Mouse (Mus musculus) megakaryocyte, embryonic 14.5 days (primary cell): Measurements from ENCODE around the gene Appl2. TPM values are rescaled to one million over a fixed set of nuclear protein-coding genes. Genes with fewer than 3 reads are reported as not detected.
A peak's percentile ranks its signal among the peaks of the same experiment; 100 is the strongest.

ENCODE experiments used
- H3K27me3 ChIP-seq: replicated peaks from 2 replicates; pipeline ENCODE3; 2012; ENCODE audit warnings: inconsistent platforms
- H3K36me3 ChIP-seq: replicated peaks from 2 replicates; pipeline ENCODE3; 2012; ENCODE audit warnings: low read length, inconsistent platforms, mixed read lengths
- H3K4me1 ChIP-seq: 2 replicates; pipeline ENCODE4 v1.6.1; 2012; ENCODE audit warnings: inconsistent platforms
- H3K4me3 ChIP-seq: replicated peaks from 2 replicates; pipeline ENCODE3; 2012; ENCODE audit warnings: moderate library complexity, mild to moderate bottlenecking, inconsistent platforms
- H3K9me3 ChIP-seq: 2 replicates; pipeline ENCODE4 v1.6.1; 2012; ENCODE audit warnings: inconsistent platforms
- FLI1 ChIP-seq: IDR thresholded peaks from 2 replicates; pipeline ENCODE4 v1.6.1; 2012; ENCODE audit warnings: low read length, inconsistent platforms, mixed read lengths
- GATA1 ChIP-seq: IDR thresholded peaks from 3 replicates; pipeline ENCODE4 v1.6.1; 2012; ENCODE audit warnings: mixed read lengths, low read length, inconsistent platforms, borderline replicate concordance
- polyA plus RNA-seq: library from polyadenylated mRNA; stranded (reverse); fragments of >175 nt; gene quantifications from 2 replicates; pipeline ENCODE4 v1.2.3, GENCODE M21; 2012; ENCODE audit warnings: low replicate concordance; ENCODE audit not compliant: insufficient read depth

Appl2 gene
- polyA plus RNA-seq, 1 experiment, result 34.2 TPM

- Histone ChIP-seq H3K4me1 (peaks cover 44% of the 10 kb centered on the region), H3K36me3 (no peaks in the 10 kb centered on the region), H3K4me3 (peak overlapping the region; percentile 90), H3K9me3 (no peaks in the 10 kb centered on the region), H3K27me3 (peaks cover 51% of the 10 kb centered on the region)
- no peak for TF ChIP-seq FLI1
- no peak for TF ChIP-seq GATA1
Measured at GRCm38 (mm10) chr10:83649037-83649436, 499 bp upstream of the Appl2 start.

GRCm38 (mm10) chr10:83646351-83646885 is 2.1 kb downstream of the Appl2 start:
- H3K27me3 ChIP-seq, result peaks cover 57% of the 10 kb centered on the region
- peak overlapping the region; percentile 50 for H3K4me3 ChIP-seq
- peaks cover 55% of the 10 kb centered on the region for H3K4me1 ChIP-seq
- TF ChIP-seq FLI1 (no peak), GATA1 (no peak)
- H3K36me3 ChIP-seq, result no peaks in the 10 kb centered on the region
- H3K9me3 ChIP-seq, result no peaks in the 10 kb centered on the region

DNA sequence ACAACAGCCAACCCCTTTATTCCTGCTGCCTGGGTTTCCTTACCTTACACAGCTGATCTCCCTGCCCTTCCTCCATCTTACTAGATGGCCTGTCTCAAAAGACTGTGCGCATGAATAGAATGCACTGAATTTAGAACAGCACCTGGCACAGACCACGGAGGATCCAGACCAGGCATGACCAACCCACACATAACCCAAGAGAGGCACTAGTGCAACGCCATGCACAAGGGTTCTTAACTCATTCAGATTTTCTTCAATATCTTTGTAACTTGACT is 2.9 kb downstream of the Appl2 start:
- peaks cover 58% of the 10 kb centered on the region for H3K4me1 ChIP-seq
- H3K9me3 ChIP-seq, result no peaks in the 10 kb centered on the region
- peak overlapping the region; percentile 70 for H3K4me3 ChIP-seq
- TF ChIP-seq GATA1, result no peak
- TF ChIP-seq FLI1, result no peak
- H3K27me3 ChIP-seq, result peaks cover 60% of the 10 kb centered on the region
- H3K36me3 ChIP-seq, result no peaks in the 10 kb centered on the region

GRCm38 (mm10) chr10:83644865-83645715 is 3.4 kb downstream of the Appl2 start:
- Histone ChIP-seq H3K9me3 (no peaks in the 10 kb centered on the region), H3K4me3 (peak overlapping the region; percentile 84), H3K36me3 (no peaks in the 10 kb centered on the region), H3K27me3 (peaks cover 56% of the 10 kb centered on the region), H3K4me1 (peaks cover 58% of the 10 kb centered on the region)
- no peak for TF ChIP-seq FLI1
- no peak for TF ChIP-seq GATA1

- H3K9me3 ChIP-seq, result no peaks in the 10 kb centered on the region
- no peaks in the 10 kb centered on the region for H3K36me3 ChIP-seq
- peaks cover 54% of the 10 kb centered on the region for H3K27me3 ChIP-seq
- TF ChIP-seq FLI1 (no peak), GATA1 (no peak)
- H3K4me1 ChIP-seq, result peaks cover 58% of the 10 kb centered on the region
- H3K4me3 ChIP-seq, result peak overlapping the region; percentile 52
Measured at GRCm38 (mm10) chr10:83644167-83644566, 4.4 kb downstream of the Appl2 start.

DNA sequence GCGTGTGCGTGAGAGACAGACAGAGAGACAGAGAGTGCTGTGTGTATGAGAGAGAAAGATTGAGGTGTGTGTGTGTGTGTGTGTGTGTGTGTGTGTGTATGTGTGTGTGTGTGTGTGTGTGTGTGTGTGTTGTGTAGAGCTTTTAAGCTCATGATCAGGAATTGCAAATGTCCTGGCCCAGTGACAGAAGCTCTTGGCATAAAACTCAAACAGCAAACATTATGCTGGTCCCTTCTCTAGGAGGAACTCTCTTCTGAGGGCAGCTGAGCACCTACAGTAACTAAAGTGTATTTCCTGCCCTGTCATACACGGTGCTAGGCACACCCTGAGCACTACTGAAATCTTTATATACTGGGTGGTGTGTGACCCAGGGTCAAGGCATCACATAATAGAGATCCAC is 6.9 kb downstream of the Appl2 start:
- no peaks in the 10 kb centered on the region for H3K36me3 ChIP-seq
- peak overlapping the region; percentile 12 for H3K4me3 ChIP-seq
- H3K4me1 ChIP-seq, result peaks cover 48% of the 10 kb centered on the region
- no peaks in the 10 kb centered on the region for H3K9me3 ChIP-seq
- no peak for TF ChIP-seq GATA1
- TF ChIP-seq FLI1, result no peak
- H3K27me3 ChIP-seq, result peaks cover 35% of the 10 kb centered on the region

DNA sequence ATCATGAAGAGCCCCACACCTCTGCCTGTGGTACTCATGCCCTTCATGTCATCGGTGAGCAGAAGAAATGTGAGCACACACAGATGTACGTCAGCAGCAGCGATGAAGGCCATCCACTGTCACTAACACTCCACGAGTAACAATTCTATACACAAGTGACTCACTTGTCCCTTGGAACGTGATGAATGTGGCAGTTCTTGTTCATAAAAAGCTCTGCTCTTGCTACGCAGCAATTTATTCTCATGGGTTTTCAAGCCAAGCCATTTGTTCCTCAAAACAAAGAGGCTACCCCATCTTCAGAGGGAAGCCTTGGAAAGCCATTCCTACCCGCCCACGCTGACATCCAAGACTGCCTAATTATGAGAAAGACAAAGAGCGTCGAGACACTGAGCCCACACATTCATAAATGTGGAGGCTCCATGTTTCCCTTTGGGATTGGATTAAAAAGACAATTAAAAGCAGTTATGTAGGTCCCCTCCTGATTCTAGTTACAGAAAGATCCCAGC is 8.6 kb downstream of the Appl2 start:
- Histone ChIP-seq H3K4me1 (peaks cover 44% of the 10 kb centered on the region), H3K9me3 (no peaks in the 10 kb centered on the region), H3K27me3 (peaks cover 25% of the 10 kb centered on the region), H3K4me3 (no peak overlapping the region), H3K36me3 (no peaks in the 10 kb centered on the region)
- TF ChIP-seq FLI1 (no peak), GATA1 (no peak)

- no peaks in the 10 kb centered on the region for H3K9me3 ChIP-seq
- TF ChIP-seq GATA1 (no peak), FLI1 (no peak)
- peaks cover 5% of the 10 kb centered on the region for H3K36me3 ChIP-seq
- H3K4me3 ChIP-seq, result peak overlapping the region; percentile 21
- H3K4me1 ChIP-seq, result peaks cover 54% of the 10 kb centered on the region
- peaks cover 21% of the 10 kb centered on the region for H3K27me3 ChIP-seq
Measured at GRCm38 (mm10) chr10:83637295-83637694, 11.2 kb downstream of the Appl2 start.

GRCm38 (mm10) chr10:83636191-83636590 is 12.3 kb downstream of the Appl2 start:
- no peak overlapping the region for H3K4me3 ChIP-seq
- H3K36me3 ChIP-seq, result peaks cover 5% of the 10 kb centered on the region
- H3K27me3 ChIP-seq, result peaks cover 30% of the 10 kb centered on the region
- H3K4me1 ChIP-seq, result peaks cover 57% of the 10 kb centered on the region
- TF ChIP-seq GATA1 (no peak), FLI1 (no peak)
- no peaks in the 10 kb centered on the region for H3K9me3 ChIP-seq

GRCm38 (mm10) chr10:83634461-83634860 is 14.1 kb downstream of the Appl2 start:
- H3K36me3 ChIP-seq, result peaks cover 12% of the 10 kb centered on the region
- H3K9me3 ChIP-seq, result no peaks in the 10 kb centered on the region
- TF ChIP-seq FLI1 (no peak), GATA1 (no peak)
- peaks cover 57% of the 10 kb centered on the region for H3K4me1 ChIP-seq
- peaks cover 37% of the 10 kb centered on the region for H3K27me3 ChIP-seq
- H3K4me3 ChIP-seq, result peak overlapping the region; percentile 24
